Mouse (Mus musculus): ENCODE measurements around the gene Carm1.
A peak's percentile ranks its signal among the peaks of the same experiment; 100 is the strongest.
"Not testable (repeated sequence)": the region's sequence is repeated elsewhere in the genome, so short reads cannot be mapped to it uniquely, and the experiment has no call there.

The Carm1 gene

DNA sequence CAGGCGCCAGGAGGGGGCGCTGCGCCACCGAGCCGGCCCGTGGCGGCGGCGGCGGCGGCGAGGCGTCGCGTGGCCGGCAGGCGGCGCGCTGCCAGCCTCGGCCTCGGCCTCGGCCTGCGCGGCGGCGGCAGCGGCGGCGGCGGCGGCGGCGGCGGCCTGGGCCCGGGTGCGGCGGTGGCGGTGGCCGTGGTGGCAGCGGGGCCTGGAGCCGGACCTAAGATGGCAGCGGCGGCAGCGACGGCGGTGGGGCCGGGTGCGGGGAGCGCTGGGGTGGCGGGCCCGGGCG, at the start of gene Carm1:
TSS of gene Carm1 (plus strand) at position 106 of the 286 bp plus-strand sequence.
- DNase-seq (ENCODE audit: low spot score in 2 of 2) = peak; percentile 43 to 49

DNA sequence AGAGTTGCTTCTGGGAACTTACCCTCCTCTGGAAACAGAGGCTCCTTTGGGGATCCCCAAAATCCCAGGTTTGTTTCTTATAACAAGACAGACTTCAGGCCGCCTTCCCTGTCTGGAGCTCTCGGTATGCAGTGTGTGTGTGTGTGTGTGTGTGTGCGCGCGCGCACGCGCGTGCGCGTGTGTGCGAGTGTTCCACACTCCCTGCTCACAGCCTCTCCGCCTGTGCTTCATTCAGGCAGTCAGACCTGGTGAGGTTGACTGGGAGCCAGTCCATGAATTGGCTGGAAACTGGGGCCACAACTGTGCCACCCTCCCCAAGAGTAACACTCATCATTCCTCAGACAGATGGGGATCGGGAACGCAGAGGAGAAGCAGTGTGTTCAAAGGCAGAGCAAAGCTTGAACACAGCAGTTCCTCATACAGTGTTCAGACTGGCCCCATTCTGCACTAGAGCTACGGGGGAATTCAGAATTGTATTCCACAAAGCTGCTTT, 49.6 kb upstream of the Carm1 start:
- no peak for DNase-seq (ENCODE audit: low spot score in 2 of 2)

DNA sequence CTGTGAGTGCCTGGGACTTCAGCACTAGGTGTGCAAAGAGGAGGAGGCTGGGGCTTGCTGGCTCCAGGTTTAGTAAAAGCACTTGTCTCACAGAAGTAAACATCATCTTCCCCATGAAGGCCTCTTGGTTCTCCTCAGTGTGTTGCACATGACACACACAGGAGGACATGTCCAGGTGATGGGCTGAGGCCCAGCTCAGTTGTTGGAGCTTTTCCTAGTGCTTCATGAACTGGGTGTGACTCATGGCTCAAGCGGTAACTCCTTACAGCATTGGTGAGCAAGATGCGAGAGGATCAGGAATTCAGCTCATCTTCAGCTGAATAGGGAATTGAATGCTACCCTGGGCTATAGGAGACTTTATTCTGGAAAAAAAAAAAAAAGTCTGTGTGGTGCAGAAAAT, 49.0 kb upstream of the Carm1 start:
- DNase-seq (ENCODE audit: low spot score in 2 of 2) = no peak

DNA sequence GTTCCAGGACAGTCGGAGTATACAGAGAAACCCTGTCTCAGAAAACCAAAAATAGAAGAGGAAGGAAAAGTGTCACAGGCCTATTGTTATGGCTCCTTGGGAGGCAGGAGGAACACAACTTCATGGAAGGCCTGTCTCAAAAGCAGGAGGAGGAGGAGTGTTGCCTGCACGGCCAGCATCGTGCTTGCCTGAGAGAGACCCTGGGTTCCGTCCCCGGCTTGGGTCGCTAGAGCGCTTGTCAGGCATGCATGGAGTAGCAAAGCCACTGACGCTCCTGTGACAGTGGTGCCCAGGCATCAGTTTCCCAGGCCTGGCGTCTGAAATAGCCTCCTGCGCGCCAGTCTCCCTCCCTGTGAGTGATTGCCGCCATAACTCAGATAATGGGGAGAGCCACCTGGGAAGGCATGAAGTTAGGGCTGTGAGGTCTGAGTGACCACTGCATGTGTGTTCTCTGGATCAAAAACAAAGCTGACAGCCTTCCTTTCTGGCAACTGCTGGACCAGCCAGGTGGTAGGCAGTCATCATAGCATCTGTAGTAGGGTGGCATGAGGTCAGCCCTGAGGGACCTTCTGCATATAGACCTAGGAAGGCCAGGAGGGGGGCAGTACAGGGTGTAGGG, 48.3 kb upstream of the Carm1 start:
- DNase-seq (ENCODE audit: low spot score in 2 of 2) = no peak

DNA sequence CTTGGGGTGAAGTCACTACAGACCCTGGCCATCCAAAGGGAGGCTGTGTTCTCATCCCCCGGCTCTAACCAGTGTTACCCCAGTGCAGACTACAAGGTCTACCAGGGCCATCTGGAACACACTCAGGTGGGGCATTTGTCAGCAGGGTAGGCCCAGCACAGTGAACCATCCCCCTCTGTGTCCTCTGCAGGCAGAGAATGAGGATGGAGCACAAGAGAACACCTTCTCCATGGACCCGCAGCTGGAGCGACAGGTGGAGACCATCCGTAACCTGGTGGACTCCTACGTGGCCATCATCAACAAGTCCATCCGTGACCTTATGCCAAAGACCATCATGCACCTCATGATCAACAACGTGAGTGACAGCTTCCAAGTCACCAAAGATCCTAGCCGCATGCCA, 43.3 kb upstream of the Carm1 start:
- DNase-seq (ENCODE audit: low spot score in 2 of 2) = no peak

DNA sequence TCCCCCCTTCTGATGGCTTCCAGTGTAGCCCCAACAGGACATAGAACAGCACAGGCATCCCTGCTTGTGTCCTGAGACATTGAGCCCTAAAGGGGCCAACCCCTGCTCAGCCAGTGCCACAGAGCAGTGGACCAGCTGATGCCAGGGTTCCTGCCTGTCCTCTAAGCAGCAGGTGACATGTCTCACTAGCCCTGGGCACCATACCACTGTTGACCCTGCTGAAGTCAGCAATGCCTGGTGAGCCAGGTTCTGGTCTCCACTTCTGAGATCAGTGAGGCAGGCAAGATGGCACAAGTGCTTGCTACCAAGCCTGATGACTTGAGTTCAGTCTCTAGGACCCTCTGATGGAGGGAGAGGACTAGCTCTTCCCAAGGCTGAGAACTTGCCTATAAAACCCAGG, 40.9 kb upstream of the Carm1 start:
- DNase-seq (ENCODE audit: low spot score in 2 of 2) = no peak

DNA sequence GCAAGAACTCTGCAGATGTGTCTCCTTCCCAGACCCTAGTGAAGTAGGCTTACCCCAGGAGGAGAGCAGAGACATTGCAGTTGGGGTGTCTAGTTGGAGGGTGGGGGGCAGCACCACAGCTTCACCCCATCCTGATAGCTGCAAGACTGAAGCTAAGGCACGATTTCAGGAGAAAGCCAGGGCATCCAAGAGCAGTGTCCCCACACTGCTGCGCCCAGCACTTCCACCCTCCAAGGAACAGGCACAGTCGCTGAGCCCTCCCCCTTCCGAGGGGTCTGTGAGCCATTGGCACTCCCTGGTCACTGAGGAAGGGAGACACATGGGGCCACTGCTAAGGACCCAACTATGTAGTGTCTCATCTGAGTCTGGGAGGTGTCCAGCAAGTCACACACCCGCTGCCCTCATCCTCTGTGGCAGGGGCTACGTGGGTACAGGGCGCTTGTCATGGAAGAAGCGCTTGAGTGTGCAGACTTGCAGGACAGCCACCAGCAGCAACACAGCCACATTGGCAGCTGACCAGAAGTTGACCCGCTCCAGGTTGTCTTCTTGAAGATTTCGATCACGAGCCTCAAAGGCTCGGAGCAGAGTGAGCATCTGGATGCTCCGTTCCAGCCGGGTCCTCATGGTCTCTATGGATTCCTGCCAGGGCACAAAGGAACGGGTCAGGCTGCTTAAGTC, 38.8 kb upstream of the Carm1 start:
- DNase-seq (ENCODE audit: low spot score in 2 of 2) = no peak

DNA sequence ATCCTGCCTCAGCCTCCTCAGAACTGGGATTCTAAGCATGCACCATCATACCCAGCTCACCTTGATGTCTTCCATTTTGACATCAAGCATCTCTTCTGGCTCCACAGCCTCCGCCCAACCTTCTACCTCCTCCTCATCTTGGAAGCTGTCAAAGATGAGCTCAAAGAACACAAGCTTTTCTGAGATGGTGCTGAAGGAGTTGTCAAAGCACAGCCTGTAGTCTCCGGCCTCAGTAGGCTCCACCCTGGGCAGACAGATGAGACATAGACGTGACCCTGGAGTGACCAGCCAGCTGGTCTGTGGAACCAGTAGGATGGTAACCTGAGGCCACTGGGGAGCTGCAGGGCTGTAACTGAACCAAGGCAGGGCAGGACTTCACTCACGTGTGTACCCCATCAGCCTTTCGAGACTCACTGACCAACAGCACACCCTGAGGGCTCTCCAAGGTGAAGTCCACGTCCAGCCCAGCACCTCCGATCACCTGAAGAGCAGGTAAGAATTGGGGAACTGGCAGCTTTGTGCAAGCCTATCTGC, 37.8 kb upstream of the Carm1 start:
- DNase-seq (ENCODE audit: low spot score in 2 of 2) = no peak

DNA sequence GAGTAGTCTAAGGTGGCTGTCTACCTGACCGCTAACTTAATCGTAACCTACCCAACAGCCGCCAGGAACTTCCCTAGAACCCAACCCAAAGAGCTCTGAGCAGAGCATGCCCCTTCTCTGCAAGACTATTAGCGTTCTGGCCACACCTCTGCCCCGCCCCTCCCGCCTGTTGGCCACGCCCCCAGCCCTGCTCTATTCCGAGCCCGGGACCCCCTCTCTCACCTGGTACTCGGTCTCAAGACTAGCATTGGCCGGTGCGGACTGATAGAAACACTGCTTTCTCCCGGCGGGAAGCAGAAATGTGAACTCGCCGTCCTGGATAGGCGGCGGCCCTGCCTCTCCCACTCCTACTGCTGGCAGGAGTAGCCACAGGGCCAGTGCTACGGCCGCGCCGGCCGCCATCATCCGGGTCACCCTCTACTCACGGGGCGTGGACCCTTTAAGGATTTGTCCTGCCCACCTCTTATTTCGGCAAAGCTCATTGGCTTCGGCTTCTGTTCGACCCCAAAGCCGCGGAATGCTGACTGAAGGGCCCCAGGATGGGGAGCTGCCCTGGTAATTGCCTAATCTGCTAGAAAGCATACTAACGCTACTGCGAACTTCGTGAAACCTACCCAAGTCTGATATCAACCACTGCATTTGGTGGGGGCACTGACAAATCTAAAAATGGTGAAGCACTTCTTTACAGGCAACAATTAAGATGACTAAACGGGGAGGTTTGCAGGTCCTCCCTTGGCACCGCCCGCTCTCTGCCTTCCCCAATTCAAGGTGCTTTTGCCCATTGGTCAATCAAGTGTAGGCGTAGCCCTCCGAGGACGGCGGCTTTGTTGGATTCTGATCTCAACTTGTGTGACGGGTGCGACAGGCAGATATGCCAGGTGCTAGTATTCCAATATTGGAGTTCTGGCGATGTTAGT, 36.7 kb upstream of the Carm1 start, which contains the start of gene Tmed1:
TSS of gene Tmed1 (minus strand) at position 481 of the 917 bp plus-strand sequence.
- DNase-seq (ENCODE audit: low spot score in 2 of 2) = peak; percentile 94 to 96

DNA sequence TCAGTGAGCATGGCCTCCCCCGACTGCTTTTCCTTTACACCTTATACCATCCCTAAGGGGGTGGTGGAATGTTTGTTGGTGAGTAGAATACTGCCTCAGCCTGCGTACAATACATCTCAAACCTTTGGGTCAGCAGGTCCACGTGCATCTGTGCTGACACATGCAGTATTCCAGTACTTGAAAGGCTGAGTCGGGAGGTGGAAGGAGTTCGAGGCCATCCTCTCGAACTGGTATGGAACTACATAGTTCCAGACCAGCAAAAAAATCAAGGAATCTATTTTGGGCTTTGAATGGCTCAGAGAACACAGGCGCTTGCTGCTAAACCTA, 36.0 kb upstream of the Carm1 start:
- DNase-seq (ENCODE audit: low spot score in 2 of 2) = no peak

DNA sequence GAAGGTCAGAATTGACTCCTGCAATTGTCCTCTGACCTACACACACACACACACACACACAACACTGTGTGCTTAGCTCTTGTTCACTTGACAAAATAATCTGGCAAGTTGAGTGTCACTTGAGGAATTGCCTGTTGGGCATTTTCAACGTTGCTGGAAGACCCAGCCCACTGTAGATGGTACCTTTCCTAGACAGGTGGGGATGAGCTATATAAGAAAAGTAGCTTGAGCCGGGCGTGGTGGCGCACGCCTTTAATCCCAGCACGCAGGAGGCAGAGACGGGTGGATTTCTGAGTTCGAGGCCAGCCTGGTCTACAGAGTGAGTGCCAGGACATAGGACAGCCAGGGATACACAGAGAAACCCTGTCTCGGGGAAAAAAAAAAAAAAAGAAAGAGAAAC, 35.6 kb upstream of the Carm1 start:
- no peak for DNase-seq (ENCODE audit: low spot score in 2 of 2)

DNA sequence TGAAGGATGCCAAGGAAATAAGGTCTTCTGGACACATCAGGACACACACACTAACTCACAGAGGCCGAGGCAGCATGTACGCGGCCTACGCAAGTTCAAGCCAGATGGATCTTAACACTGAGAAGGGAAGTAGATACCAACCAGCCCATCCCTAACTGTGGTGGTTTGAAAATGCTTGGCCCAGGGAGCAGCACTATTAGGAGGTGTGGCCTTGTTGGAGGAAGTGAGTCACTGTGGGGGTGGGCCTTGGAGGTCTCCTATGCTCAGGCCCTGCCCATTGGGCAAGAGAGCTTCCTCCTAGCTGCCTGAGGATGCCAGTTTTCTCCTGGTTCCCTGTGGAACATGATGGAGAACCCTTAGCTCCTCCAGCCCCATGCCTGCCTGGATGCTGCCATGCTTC, 33.2 kb upstream of the Carm1 start:
- no peak for DNase-seq (ENCODE audit: low spot score in 2 of 2)

DNA sequence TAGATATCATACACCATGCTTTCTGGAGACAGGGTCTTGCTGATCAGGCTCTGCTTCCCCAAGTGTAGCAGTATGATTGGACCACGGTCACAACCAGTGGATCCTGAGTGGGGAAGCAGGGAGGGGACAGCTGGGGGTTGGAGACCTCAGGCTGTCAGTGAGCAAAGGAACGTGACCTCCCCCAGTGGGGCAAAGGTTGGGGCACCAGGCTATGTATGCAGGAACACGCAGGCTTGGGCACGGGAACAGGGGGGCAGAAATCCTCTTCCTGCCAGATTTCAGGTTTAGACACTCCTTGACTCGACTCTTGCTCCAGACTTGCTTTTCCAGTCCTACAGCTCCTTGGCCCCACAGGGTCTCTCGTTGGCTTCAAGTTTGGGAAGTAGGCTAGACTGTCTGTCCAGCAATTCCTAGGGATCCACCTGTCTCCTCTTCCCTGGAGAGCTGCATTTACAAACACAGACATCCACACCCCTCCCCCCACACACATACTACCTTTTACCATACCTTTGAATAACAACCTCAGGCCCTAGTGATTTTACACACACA, 28.7 kb upstream of the Carm1 start:
- DNase-seq (ENCODE audit: low spot score in 2 of 2) = no peak

DNA sequence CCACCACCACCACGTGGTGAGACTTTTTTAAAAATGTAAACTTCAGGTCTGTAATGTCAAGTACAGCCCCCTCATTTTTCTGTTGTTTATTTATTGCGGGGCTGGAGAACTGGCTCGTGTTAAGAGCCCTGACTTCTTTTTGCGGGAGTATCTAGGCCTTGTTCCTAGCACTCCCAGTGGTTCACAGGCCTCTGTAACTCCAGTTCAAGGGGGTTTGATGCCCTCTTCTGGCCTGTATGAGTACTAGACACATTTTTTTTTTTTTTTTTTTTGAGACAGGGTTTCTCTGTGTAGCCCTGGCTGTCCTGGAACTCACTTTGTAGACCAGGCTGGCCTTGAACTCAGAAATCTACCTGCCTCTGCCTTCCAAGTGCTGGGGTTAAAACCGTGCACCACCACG, 28.0 kb upstream of the Carm1 start:
- DNase-seq (ENCODE audit: low spot score in 2 of 2) = not testable (repeated sequence)

DNA sequence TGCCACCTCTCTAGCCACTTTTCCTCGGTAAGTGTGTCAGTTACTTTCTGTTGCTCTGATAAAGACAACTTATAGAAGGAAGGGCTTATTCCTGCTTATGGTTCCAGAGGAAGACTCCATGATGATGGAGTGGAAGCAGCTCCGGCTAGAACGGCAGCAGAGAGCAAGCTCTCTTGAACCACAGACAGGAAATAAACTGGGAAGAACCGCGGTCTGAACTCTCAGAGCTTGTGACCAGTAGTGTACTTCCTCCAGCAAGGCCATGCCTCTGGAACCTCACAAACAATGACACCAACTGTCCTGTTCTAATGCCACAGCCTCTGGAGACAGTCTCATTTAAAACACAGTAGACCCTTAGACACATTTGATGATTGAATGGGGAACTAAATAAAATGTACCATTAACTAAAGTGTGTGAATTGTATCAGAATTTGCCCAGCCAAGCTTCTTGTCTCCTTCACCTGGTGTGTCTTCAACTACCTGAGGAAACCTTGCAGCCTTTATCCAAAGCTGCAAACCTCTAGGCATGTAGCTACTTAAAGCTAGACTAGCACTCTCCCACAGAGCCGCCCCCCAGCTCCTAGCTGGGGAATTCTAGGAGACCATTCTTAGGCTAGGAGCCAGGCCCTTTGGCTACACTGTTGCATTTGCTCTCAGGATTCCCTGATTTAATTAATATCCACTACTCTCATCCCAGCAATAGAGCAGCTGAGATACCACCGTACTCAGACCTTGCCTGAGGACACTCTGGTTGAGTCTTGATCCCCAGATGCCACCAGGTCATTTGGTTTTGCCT, 21.4 kb upstream of the Carm1 start:
- no peak for DNase-seq (ENCODE audit: low spot score in 2 of 2)

DNA sequence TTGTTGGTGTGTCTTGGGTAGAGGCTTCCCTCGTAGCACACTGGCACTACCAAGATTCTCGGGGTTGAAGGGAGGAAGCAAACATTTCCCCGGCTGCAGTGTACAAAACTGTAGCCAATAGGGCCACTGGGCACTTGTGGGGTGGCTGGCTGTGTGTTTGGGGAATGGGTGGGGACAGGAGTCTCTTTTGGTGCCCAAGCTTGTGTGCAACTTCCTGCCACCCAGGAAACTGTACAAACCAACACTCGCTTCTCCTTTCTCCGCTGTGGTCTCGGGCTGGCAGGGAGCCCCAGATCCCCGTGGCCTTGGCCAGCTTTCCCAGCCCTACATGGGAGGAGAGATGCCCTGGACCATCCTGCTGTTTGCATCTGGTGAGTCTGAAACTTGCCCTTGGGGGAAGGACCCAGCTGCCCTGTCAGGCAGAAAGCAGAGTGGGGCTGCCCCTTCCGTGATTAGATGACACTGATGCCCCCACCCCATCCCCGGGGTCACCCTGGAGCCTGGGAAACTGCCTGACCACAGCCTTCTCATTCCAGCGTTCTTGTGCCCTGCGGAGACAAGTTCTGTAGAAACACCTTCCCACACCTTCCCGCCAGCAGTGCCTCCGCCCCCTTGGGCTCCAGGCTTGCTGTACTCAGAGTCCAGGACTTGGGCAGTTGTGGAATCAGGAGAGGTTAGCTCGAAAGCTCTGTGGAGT, 20.6 kb upstream of the Carm1 start, which contains the start of gene AB124611:
TSS of gene AB124611 (plus strand) at position 240 of the 697 bp plus-strand sequence.
- no peak for DNase-seq (ENCODE audit: low spot score in 2 of 2)

DNA sequence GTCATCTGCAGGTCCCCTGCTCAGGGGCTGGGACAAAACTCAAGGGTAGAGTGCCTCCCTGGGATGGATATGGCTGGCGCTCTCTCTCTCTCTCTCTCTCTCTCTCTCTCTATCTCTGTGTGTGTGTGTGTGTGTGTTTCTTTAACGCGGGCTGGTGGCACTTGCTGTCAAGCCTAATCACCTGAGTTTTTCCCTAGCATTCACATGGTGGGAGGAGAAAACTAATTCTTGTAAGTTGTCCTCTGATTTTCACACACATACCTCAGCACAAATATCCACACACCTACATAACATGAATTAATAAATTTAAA, 20.1 kb upstream of the Carm1 start:
- no peak for DNase-seq (ENCODE audit: low spot score in 2 of 2)

DNA sequence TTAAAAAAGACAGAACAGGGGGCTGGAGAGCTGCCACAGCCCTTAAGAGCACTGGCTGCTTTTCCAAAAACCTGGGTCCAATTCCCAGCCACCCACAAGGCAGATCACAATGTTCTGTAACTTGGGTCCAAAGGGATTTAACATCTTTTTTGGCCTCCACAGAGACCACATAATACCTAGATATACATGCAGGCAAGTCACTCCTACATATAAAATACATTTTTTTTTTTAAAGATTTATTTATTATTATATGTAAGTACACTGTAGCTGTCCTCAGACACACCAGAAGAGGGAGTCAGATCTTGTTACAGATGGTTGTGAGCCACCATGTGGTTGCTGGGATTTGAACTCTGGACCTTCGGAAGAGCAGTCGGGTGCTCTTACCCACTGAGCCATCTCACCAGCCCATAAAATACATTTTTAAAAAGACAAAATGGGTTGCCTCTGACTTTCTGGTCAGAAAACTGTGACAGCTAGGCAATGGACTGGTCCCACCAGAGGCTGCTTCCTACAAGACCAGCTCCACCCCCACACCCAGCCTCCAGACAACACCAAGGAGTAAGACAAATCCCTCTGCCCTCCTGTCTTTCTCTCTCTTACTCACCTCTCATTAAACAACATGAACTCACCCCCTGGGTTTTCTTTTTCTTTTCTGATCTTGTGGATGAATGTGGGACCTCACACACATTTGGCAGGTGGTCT, 19.4 kb upstream of the Carm1 start:
- DNase-seq (ENCODE audit: low spot score in 2 of 2) = no peak

DNA sequence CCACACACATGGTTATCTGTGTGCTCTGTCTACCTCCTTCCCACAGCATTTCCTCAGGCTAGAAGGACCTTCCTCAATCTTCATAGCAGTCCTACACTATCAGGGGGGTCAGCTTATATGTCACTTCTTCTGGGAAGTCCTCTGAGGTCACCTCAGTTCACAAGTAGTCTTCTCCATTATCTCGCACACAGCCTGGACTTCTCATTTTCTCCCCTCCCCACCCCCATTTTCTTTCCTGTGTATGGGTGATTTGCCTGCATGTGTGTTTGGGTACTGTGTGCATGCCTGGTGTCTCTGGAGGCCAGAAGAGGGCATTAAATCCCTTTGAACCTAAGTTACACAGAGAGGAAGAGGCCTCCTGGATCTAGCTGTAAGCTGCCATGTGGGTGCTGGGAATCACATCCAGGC, 18.8 kb upstream of the Carm1 start:
- DNase-seq (ENCODE audit: low spot score in 2 of 2) = no peak

DNA sequence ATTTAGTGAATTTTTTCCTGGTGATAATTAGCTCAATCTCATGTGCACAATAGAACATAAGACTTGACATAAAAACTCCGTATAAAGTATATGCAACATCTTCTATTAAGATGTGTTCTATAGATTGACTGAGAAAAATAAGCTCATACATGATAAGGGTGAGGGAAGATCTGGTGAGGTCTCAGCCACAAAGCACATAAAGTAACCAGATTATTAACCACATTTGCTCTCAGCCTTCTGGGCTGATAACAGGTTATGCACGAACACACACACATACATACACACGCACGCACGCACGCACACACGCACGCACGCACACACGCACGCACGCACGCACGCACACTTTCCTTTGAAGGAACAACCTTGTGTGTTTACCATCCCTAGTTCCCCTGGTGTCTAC, 10.2 kb upstream of the Carm1 start:
- DNase-seq (ENCODE audit: low spot score in 2 of 2) = no peak
